Mouse (Mus musculus) urinary bladder, postnatal 10 days (tissue): ENCODE results near the gene Flna.
"Not testable (repeated sequence)": the region's sequence is repeated elsewhere in the genome, so short reads cannot be mapped to it uniquely, and the experiment has no call there.

Experiments used
- DNase-seq: peaks from one replicate; pipeline ENCODE4 v3.0.0; 2022; ENCODE audit warnings: low spot score

Gene Flna

GRCm38 (mm10) chrX:74246213-74246681, 3.4 kb downstream of the Flna start:
- DNase-seq = peak; percentile 43

GRCm38 (mm10) chrX:74245687-74246086, 3.9 kb downstream of the Flna start:
- peak; percentile 33 for DNase-seq

- DNase-seq = no peak
Measured at GRCm38 (mm10) chrX:74245107-74245506, 4.5 kb downstream of the Flna start.

GRCm38 (mm10) chrX:74244614-74245083, 5.0 kb downstream of the Flna start:
- DNase-seq = no peak

- DNase-seq = no peak
Measured at GRCm38 (mm10) chrX:74243807-74244206, 5.8 kb downstream of the Flna start.

- no peak for DNase-seq
Measured at GRCm38 (mm10) chrX:74243396-74243795, 6.2 kb downstream of the Flna start.

- DNase-seq = no peak
Measured at GRCm38 (mm10) chrX:74240332-74240731, 9.3 kb downstream of the Flna start.

GRCm38 (mm10) chrX:74233196-74233595, 16.4 kb downstream of the Flna start:
- DNase-seq = no peak

GRCm38 (mm10) chrX:74230038-74230437, 19.6 kb downstream of the Flna start:
- DNase-seq = no peak

GRCm38 (mm10) chrX:74220099-74220498, 29.5 kb downstream of the Flna start:
- DNase-seq = not testable (repeated sequence)

GRCm38 (mm10) chrX:74219449-74219848, 30.2 kb downstream of the Flna start:
- DNase-seq = no peak

GRCm38 (mm10) chrX:74218496-74218895, 31.1 kb downstream of the Flna start:
- DNase-seq = no peak

- no peak for DNase-seq
Measured at GRCm38 (mm10) chrX:74203556-74203955, 46.1 kb downstream of the Flna start.

- DNase-seq = no peak
Measured at GRCm38 (mm10) chrX:74176959-74177358, 72.7 kb downstream of the Flna start, which contains the start of gene Tktl1. Tktl1 (plus strand) TSS chrX:74177259.
